Mouse (Mus musculus): ENCODE results near the gene Cpsf6.

Cpsf6 gene

DNA sequence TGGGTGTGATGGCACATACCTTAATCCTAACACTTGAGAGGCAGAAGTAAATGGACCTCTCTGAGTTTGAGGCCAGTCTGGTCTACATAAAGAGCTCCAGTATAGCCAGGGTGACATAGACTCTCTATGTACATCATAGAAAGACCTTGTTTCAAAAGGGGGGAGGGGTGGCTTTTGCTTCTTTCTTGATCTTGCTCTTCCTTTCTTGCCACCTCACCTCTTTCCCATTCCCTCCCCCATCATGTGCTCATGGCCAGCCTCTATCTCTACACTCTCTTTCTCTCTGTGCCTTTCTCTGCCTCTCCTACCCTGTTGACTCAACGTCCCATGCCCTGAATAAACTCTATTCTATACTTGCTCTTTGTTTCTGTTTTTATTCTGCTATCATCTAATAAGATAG lies 6.4 kb upstream of the Cpsf6 start:
- DNase-seq (ENCODE audit: low read depth, low spot score) = no peak

DNA sequence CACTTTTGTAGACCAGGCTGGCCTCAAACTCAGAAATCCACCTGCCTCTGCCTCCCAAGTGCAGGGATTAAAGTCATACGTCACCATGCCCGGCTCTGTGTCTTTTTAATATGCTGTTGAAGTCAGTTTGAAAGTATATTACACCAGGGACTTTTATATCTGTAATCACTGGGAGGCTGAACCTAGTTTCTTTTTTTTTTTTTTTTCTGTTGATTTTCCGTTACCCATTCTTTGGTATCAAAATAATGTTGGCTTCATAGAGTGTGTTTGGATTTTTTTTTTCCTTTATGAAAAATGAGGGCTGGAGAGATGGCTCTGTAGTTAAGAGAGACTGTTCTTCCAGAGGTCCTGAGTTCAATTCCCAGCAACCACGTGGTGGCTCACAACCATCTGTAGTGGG lies 5.6 kb upstream of the Cpsf6 start:
- no peak for DNase-seq (ENCODE audit: low read depth, low spot score)

DNA sequence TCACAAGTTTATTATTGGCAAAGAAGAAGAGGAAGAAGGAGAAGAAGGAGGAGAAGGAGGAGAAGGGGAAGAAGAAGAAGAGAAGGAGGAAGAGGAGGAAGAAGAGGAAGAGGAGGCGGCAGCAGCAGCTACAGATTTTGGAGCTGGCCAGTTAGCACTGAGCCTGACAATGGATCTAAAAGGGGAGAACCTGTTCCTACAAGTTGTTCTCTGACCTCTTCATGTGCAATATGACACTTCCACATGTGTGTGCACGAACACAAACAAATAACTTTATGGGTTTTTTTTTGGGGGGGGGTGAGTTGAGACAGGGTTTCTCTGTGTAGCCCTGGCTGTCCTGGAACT lies 5.2 kb upstream of the Cpsf6 start:
- DNase-seq (ENCODE audit: low read depth, low spot score) = no peak

DNA sequence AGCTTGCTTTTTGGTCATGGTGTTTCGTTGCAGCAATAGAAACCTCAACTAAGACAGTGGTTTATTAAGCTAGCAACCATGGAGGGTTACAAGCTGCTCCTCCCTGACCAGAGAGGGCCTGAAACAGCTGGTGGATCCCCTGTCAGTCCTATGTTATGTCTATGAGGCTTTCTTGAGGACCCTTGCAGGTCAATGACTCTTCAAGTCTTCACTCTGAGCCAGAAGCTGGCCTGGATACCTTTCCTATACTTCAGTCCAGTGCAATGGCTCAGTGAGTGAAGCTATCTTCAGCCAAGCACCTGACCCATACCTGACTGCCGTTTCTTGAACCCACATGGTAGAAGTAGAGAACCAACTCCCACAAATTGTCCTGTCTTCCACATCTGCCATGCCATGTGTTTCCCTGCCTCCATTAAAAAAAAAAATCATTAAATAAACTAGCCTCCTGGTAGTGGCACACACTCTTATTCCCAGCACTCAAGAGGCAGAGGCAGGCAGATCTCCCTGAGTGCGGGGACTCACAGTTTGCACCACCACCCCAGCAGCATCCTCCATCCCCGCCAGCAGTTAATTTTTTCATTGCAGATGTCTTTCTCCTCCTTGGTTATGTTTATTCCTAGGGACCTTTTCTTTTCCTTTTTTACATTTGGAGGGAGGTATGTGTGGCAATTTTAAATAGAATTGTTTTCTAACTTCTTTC lies 4.7 kb upstream of the Cpsf6 start:
- no peak for DNase-seq (ENCODE audit: low read depth, low spot score)

DNA sequence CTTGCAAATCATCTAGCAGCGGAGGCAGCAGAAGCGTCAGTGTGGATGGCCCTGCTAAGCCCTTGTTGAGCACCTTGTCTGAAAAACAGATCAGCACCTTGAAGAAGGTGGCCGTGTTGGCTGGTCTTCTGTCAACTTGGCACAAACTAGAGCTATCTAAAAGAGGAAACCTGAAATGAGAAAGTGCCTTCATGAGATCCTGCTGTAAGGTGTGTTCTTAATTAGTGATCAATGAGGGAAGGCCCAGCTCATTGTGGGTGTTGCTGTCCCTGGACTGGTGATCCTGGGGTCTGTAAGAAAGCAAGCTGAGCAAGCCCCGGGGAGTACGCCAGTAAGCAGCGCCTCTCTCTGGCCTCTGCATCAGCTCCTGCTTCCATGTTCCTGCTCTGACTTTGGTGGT lies 4.1 kb upstream of the Cpsf6 start:
- no peak for DNase-seq (ENCODE audit: low read depth, low spot score)

DNA sequence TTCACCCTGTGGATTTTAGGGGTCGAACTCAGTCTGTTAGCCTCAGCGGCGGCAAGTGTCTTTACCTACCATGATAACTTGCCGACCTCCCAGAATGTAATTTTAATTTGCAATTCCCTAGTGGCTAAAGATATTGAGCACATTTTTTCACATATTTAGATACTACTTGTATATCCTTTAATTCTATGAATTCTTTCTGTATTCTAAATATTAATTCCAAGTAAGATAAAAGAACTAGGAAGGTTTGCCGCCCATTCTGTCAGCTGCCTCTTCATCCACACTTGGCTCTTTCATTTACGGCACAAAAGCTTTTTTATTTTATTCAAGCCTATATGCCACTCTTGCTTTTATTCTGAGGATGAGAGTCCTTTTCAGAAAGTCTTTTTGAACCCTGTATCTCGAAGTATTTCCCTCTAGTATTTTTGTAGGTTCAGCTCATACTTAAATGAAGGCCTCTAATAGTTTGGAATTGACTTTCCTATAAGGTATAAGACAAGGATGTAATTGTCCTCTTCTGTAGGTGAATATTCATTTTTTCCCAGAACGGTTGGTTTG lies 3.3 kb upstream of the Cpsf6 start:
- no peak for DNase-seq (ENCODE audit: low read depth, low spot score)

DNA sequence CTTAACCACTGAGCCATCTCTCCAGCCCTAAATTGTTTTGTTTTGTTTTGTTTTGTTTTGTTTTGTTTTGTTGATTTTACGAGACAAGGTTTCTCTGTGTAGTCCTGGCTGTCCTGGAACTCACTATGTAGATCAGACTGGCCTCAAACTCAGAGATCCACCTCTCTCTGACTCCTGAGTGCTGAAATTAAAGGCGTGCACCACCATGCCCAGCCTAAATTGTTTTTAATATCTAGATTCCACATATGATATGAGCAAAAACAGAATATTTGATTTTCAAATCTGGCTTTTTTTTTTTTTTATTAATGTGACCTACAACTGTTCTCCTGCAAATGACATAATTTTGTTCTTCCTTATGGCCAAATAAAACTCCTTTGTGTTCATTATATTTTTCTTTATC lies 2.3 kb upstream of the Cpsf6 start:
- no peak for DNase-seq (ENCODE audit: low read depth, low spot score)

DNA sequence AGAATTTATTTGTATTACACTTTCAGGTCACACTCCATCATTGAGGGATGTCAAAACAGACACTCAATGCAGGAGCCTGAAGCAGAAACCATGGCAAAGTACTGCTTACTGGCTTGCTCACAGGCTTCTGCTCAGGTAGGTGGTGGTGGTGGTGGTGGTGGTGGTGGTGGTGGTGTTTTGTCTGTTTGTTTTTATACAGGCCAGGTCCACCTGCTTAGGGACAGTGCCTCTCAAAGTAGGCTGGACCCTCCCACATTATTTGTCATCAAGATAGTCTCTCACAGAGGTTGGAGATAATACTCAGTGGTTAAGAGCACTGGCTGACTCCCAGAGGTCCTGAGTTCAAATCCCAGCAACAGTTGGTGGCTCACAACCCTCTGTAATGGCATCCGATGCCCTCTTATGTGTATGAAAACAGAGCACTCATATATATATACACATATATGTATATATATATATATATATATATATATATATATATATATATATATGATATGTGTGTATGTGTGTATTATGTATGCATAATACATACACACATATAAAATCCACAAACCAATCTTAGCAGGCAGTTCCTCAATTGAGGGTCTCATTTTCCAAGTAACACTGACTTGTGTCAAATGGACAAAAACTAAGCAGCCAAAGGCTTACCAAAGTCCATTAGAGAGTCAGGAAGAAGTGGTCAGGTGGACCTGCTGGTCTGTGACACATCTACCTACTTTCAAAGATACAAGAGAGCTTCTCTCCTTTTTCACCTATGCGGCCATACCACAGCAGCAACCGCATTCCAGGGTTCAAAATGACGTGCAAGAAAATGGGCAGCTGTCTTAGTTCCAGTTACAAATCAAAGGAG lies 1.1 kb upstream of the Cpsf6 start:
- no peak for DNase-seq (ENCODE audit: low read depth, low spot score)

DNA sequence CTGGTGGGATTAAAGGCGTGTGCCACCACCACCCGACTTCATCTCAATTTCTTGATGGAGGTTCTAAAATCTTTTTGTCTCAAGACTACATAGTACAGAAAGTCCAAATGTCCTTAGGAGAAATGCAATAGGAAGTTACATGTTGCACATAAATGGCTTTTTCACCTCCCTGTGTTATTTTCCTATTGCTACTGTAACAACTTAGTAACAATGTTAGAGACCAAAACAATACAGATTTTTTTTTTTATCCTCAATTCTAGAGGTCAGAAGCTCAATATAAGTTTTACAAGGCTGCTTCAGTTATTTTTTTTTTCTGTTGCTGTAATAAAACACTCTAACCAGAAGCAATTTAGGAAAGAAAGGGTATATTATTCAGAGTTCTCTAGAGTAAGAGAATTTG lies 374 bp downstream of the Cpsf6 start:
- no peak for DNase-seq (ENCODE audit: low read depth, low spot score)

DNA sequence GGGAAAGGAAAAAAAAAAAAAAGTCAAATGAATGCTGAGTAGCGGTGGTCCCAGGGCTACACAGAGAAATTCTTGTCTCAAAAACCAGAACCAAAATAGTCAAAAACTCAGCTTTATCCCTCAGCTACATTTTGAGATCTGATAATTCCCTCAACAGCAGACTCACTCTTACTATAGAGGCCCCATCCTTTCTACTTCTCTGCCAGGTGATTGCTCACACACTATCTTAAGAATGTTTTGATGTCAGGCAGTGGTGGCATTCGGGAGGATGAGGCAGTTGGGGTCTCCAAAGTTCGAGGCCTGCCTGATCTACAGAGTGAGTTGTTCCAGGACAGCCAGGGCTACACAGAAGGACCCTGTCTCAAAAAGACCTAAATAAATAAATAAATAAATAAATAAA lies 1.2 kb downstream of the Cpsf6 start:
- no peak for DNase-seq (ENCODE audit: low read depth, low spot score)

DNA sequence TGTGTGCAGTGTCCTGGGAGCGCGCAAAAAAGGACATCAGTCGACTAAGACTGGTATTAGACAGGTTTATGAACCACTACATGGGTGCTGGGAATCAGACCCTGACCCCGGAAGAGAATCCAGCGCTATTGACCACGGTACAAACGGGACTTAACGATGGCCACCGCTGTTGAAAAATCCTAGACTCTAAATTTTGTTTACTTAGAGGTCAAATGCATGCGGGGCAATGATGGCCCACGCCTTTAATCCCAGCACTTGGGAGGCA lies 1.6 kb downstream of the Cpsf6 start:
- no peak for DNase-seq (ENCODE audit: low read depth, low spot score)

DNA sequence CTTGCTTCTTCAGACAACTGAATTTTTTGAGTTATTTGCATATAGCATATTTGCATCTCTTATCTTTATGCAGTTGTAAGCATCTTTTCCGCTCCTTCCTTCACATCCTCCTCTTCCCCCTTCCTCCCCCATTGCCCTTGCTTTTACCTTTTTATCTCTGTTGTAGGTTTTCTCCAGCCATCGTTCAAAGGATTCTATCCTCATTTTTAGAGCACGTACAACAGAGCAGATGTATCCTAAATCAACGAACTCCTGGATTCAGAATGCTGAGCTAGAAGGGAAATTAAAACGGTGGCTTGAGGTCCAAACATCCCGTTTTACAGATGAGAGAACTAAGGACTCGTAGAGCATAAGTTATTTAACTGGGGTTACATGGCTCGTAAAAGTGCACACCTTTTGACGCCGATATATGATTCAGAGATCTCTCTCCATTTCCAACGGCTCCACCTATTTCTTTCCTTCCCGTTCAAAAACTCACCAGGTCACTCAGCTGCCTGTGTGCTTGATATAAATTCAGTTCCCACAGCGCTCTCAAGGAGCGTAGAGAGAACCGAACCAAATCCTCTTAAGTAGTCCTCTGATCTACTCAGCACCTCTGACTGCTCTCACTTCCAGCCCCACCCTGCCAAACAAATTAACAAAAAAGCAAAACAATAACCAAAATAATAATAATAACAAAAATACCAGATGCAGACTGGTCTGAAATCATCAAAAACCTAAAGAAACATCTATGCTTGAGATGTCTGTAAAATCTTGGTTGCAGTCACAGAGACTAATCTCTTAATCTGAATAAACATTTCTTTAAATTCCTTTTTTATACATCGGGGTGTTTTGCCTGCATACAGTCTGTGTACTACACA lies 2.2 kb downstream of the Cpsf6 start:
- DNase-seq (ENCODE audit: low read depth, low spot score) = no peak

DNA sequence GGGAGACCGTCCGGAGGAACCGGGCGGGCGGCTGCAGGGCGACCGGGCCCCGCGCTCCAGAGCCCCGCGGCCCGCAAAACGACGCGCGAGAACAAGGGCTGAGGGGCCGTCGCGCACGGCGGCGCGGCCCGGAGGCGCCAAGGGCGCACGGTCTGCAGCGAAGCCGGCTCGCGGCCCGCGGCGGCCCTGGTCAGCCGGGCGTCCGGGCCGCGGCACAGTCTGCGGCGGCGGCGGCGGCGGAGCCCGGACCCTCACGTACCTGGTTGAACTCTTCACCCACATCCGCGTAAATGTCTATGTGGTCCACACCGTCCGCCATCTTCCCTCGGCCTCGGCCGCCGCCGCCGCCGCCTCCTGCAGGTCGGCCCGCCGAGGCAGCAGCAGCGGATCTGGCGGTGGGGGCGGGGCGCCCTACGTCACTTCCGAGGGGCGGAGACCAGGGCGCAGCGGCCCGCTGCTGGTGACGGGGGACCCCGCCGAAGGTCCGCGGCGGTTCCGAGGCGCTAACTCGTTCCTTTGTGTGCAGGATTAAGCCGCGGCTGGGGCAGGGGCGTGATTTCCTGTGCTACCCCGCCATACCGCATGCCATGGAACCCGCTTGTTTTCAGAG lies 3.1 kb downstream of the Cpsf6 start:
- peak; percentile 95 for DNase-seq (ENCODE audit: low read depth, low spot score)

DNA sequence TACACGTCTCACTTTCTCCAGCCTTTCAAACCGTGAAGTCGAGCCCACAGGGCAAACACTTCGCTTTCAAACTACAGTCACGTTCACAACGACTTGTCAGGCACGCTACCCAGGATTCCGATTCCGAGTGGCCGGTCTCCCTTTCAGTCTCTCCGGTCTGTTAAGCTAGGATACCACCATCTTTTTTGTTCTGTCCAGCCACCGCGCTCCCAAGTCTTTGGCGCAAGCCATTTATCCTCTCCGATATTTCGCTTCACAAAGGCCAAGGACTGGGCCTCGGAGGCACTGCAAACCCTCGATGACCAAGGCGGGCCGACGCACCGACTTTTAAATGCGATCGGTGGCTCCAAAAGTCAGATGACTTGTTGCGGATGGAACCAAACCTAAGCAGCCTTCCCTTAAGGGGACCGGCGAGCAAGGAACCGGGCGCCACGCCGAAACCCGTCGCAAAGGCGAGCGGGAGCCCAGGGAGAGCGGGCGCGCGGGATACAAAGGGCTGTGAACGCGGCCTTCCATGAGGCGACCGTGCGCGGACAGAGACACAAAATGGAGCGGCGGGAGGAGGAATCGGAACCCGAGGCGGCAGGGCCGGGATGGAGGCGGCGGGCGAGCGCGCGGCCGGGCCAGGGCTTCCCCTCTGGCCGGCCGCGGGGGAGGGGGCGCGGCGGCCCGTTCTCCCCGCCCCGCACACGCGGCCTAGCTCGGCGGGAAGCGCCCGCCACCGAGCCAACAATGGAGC lies 3.8 kb downstream of the Cpsf6 start:
- DNase-seq (ENCODE audit: low read depth, low spot score) = peak; percentile 51

DNA sequence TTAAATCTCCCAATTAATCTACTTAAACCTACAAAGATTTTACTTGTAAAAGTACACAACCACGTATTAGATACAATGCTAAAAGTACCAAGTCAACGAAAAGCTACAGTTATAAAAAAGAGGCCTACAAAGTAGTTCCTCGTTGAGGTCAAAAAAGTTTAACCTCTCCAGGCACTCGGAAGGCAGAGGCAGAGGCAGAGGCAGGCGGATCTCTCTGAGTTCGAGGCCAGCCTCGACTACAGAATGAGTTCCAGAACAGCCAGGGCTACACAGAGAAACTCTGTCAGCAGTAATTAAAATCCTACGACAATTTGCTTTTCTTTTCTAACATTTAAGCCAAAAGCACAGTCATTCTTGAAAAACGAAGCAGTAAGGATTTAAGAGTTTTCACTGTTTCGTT lies 4.7 kb downstream of the Cpsf6 start:
- no peak for DNase-seq (ENCODE audit: low read depth, low spot score)

DNA sequence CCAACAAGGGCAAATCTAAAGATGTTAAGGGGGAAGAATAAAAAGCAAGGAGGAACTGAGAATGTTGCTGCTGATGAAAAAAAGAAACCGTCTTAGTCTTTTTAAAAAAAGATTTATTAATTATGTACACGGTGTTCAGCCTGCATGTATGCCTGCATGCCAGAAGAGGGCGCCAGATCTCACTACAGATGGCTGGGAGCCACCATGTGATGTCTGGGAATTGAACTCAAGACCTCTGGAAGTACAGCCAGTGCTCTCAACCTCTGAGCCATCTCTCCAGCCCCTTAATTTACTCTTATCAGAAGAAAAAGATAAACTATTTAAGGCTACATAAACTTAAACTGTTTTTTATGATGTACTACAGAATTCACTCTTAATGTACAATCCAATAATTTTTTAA lies 16.7 kb downstream of the Cpsf6 start:
- DNase-seq (ENCODE audit: low read depth, low spot score) = peak; percentile 76

DNA sequence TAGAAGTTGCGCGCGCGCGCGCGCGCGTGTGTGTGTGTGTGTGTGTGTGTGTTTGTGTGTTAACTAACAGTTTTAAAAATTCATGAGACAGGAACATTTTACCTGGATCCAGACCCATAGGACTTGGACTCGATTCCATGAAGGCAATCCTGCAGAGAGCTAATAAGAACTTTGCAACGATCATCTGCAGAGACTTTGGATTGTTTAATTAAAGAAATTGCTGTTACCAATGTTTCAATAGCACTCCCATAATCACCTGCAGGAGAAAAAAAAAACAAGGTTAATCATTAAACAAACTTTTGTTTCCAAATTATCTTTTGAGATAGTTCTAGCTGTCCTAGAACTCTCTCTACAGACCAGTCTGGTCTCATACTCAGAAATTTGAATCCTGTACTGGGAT lies 20.9 kb downstream of the Cpsf6 start:
- no peak for DNase-seq (ENCODE audit: low read depth, low spot score)

DNA sequence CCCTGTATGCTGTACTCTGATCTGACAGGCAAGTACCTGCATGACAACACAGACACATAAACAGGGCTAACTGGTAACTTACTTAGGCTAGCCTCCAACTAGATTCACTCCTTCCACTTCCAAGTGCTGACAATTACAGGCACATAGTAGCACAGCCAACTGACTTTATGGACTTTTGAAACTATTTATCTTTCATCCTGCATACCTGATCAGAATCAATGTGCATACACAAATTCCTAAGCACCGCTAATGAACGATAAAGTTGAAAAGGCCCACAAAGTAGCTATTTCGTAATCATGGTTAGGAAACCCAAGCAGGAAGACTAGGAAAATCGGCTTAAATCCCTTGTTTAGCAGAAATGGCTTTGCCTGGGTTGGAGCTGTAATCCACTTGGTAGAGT lies 36.8 kb downstream of the Cpsf6 start:
- DNase-seq (ENCODE audit: low read depth, low spot score) = no peak

DNA sequence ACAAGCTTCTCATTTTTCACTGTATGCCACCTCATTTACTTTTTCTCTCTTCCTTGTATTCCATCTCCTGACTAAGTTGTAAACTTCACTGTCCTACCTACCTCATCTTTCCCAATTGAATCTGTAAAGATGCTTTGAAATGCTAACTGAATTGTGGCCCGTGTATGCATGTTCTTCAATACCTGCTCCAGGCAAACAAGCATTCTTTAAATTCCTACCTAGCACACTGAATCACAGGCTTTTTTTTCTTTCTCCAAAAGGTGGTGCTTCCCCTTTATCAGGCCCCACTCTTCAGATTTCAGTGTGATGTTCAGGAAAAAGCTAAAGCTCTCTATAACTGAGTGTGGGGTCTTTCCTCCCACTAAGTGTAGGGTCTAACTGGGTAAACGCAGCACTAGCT lies 37.4 kb downstream of the Cpsf6 start:
- peak; percentile 88 for DNase-seq (ENCODE audit: low read depth, low spot score)

DNA sequence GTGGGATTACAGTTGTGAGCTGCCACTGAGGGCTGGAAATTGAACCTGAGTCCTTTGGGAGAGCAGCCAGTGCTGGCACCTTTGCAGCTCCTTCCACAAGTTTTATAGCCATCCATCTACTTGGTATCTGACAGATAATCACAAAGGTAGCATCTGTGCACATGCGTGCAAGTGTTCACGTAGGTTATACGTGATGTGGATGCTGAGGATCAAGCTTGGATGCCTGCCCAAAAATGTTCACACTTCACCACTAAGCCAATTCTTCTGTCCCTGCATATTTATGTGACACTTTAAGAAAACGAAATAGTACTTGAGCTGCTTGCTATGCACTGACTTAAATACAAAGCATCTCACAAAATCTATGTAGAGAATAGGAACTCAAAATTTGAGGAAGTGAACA lies 38.8 kb downstream of the Cpsf6 start:
- no peak for DNase-seq (ENCODE audit: low read depth, low spot score)

DNA sequence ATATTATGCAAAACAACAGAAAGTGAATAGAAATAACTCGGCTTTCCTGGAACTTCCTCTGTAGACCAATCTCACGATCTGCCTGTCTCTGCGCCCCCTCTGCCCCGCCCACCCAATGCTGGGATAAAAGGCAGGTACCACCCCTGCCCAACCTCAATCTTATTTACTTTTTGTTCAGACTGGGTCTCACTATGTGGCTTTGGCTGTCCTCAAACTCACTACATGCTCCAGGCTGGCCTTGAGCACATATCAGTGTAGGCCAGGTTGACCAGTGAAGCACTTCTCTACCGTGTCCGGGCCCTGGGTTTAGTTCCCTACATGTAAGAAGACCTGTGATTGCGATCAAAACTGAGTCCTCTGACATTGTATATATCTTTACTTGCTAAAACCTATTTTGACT lies 40.6 kb downstream of the Cpsf6 start:
- no peak for DNase-seq (ENCODE audit: low read depth, low spot score)

All from R1 (cell line).